Mouse (Mus musculus): ENCODE data around the gene Nfatc2ip.
A peak's percentile ranks its signal among the peaks of the same experiment; 100 is the strongest.
"Not testable (repeated sequence)": the region's sequence is repeated elsewhere in the genome, so short reads cannot be mapped to it uniquely, and the experiment has no call there.

The Nfatc2ip gene

GRCm38 (mm10) chr7:126408686-126409085, 12.1 kb upstream of the Nfatc2ip start:
- DNase-seq = peak; percentile 44

- DNase-seq = not testable (repeated sequence)
These were observed 6.0 kb upstream of the Nfatc2ip start for GRCm38 (mm10) chr7:126402518-126402917.

- peak; percentile 92 for DNase-seq
These were observed 3.0 kb upstream of the Nfatc2ip start for GRCm38 (mm10) chr7:126399548-126399947.

- DNase-seq = no peak
These were observed 1.3 kb upstream of the Nfatc2ip start for GRCm38 (mm10) chr7:126397822-126398221.

GRCm38 (mm10) chr7:126397221-126397620, 684 bp upstream of the Nfatc2ip start:
- DNase-seq = no peak

- DNase-seq = not testable (repeated sequence)
These were observed 4.3 kb downstream of the Nfatc2ip start for GRCm38 (mm10) chr7:126392086-126392884.

GRCm38 (mm10) chr7:126388185-126388584, 8.4 kb downstream of the Nfatc2ip start:
- DNase-seq = no peak

GRCm38 (mm10) chr7:126383565-126383964, 13.0 kb downstream of the Nfatc2ip start:
- no peak for DNase-seq

GRCm38 (mm10) chr7:126377278-126378158, 19.0 kb downstream of the Nfatc2ip start, which contains the start of gene Spns1:
Gene Spns1, minus strand, starts transcription at chr7:126377450.
- DNase-seq = peak; percentile 98

- peak; percentile 41 for DNase-seq
These were observed 19.6 kb downstream of the Nfatc2ip start for GRCm38 (mm10) chr7:126376903-126377277.

GRCm38 (mm10) chr7:126375012-126375411, 21.5 kb downstream of the Nfatc2ip start:
- DNase-seq = no peak

GRCm38 (mm10) chr7:126374526-126374925, 22.0 kb downstream of the Nfatc2ip start:
- DNase-seq = no peak

GRCm38 (mm10) chr7:126373007-126373406, 23.5 kb downstream of the Nfatc2ip start:
- DNase-seq = no peak

GRCm38 (mm10) chr7:126369393-126369792, 27.1 kb downstream of the Nfatc2ip start, which contains the start of gene Lat:
Gene Lat, minus strand, starts transcription at chr7:126369570.
- no peak for DNase-seq

- DNase-seq = no peak
These were observed 28.2 kb downstream of the Nfatc2ip start for GRCm38 (mm10) chr7:126368367-126368766.

GRCm38 (mm10) chr7:126367636-126368035, 28.9 kb downstream of the Nfatc2ip start:
- DNase-seq = no peak

GRCm38 (mm10) chr7:126363038-126363437, 33.5 kb downstream of the Nfatc2ip start:
- DNase-seq = no peak

GRCm38 (mm10) chr7:126359049-126359448, 37.5 kb downstream of the Nfatc2ip start:
- DNase-seq = no peak

GRCm38 (mm10) chr7:126358413-126358812, 38.1 kb downstream of the Nfatc2ip start:
- no peak for DNase-seq

- no peak for DNase-seq
These were observed 38.7 kb downstream of the Nfatc2ip start for GRCm38 (mm10) chr7:126357838-126358237.

GRCm38 (mm10) chr7:126356793-126357591, 39.5 kb downstream of the Nfatc2ip start:
- DNase-seq = no peak

- no peak for DNase-seq
These were observed 40.5 kb downstream of the Nfatc2ip start for GRCm38 (mm10) chr7:126355847-126356597.

All from kidney, postnatal 10 days (tissue).